Mouse (Mus musculus): ENCODE data around the gene Qrfpr.

Gene Qrfpr

DNA sequence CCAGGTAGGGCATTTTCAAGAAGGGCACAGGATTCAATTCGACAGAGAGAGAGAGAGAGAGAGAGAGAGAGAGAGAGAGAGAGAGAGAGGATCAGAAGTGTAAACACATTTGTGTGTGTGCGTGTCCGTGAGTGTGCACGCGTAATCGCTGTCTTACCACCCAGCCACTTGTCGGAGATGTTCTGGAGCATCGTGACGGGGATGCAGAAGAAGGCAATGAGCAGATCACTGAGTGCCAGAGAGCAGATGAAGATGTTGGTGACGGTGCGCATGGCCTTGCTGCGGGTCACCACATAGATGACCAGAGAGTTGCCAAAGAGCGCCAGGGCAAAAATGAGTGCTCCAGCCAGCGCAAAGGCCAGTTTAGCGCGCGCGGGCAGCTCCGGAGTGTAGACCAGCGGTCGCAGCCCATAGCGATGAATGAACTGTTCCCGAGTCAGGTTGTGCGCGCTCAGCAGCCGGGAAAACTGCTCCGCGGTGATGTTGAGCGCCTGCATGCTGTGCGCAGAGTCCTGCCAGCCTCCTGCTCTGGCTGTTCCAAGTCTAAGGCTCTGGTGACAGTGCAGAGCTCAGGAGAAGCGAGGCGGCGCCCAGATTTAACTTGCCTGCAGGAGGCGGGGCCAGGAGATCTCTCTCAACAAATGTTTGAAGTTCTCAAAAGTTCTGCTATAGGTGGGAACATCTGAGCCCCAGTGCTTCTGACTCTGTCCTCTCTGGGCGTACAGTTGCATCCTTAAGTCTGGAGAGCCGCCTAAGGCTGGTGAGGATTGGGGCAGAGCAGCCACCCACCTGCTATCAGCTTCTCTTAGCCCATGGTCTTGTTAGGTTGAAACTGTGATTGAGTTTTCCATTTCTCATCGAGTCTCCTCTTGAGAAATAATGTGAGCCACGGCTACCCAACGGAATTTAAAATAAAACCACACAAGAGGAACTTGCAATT, at the start of gene Qrfpr:
Qrfpr (minus strand) TSS at position 571 of the 940 bp plus-strand sequence.
- no peak for DNase-seq (ENCODE audit: low spot score)

DNA sequence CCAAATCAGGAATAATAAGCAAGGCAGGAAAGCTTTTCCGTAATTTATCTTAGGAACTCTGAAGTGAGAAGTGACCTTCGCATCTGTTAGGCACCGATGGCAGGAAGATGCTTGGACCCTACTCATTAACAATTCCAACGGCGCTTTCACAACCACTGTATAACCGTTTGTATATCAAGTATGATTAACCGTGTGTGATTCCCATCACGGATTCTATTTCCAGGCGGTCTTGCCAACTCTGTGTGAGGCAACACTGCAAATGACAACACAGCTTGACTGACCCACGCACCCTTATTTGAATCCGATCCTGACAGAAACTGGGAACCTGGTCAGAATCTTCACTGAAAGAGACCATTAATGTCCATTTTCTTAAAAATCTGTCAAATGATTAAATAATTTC, 41.8 kb upstream of the Qrfpr start:
- DNase-seq (ENCODE audit: low spot score): no peak

- DNase-seq (ENCODE audit: low spot score): no peak
Measured at GRCm38 (mm10) chr3:36263265-36263664, 41.2 kb upstream of the Qrfpr start.

GRCm38 (mm10) chr3:36250585-36250984, 28.5 kb upstream of the Qrfpr start:
- no peak for DNase-seq (ENCODE audit: low spot score)

DNA sequence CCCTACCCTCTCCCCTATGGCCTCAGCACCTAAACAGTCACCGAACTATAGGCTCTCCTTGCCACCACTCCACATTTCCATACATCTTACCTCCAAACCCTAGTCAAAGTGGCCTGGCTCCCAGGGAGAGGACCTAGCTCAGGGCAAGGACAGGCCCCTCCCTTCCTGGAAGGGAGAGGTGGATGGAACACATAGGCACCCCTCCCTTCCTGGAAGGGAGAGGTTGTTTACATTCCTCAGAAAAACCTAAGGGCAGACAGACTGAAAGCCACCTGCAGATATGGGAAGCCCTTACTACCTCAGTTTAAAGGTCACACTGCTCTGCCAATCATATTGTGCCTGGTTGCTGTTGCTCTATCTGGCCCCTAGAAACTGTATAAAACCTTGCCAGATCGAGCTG, 26.3 kb upstream of the Qrfpr start:
- DNase-seq (ENCODE audit: low spot score): no peak

- no peak for DNase-seq (ENCODE audit: low spot score)
Measured at GRCm38 (mm10) chr3:36229941-36230340, 7.8 kb upstream of the Qrfpr start.

DNA sequence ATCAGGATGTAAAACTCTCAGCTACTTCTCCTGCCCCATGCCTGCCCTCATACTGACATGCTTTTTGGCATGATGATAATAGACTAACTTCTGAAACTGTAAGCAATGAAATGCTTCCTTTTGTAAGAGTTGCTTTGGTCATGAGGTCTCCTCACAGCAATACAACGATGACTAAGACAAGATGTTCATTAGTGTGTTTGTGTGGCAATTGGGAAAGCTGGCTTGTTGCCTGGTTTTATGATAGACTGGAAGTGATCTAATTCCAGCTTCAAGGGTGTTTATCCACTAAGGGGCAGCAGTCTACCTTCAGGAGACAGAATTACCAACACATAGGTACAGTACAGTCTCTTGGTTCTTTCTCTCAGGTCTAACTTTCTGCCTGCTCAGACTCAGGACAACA, 5.1 kb upstream of the Qrfpr start:
- DNase-seq (ENCODE audit: low spot score): no peak

DNA sequence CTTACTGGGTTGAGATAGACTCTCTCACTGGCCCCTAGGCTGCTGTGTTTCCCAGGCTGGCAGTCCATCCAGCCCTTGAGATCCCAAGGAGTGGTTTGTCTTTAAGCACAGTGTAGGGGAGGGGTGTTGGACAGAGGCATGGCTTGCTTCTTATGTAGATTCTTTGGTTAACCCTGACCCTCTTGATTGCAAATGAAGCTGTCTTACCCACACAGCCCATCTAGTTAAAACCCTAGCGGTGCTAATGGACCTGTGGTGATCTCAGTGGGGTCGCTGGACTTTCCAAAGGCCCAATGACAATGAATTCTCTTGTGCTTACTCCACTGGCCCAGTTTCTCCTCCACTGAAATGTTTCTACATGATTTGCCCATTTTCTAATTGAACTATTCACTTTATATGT, 1.2 kb upstream of the Qrfpr start:
- no peak for DNase-seq (ENCODE audit: low spot score)

DNA sequence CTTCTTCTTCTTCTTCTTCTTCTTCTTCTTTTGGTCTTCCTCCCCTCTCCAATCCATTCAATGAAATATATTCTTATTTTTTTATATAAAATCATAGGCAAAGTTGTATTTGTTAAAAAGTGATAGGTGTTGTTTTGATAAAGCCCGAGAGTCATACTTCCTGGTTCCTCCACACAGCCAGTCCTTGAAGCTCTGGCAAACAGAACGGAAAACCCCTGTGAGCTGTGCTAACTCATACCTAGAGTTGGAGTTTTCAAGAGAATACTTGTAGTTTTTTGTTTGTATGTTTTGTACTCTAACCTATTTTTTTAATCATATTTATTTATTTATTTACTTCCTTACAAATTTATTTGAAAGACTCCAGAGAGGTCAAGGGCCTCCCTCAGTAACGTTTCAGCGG, 9.4 kb downstream of the Qrfpr start:
- no peak for DNase-seq (ENCODE audit: low spot score)

DNA sequence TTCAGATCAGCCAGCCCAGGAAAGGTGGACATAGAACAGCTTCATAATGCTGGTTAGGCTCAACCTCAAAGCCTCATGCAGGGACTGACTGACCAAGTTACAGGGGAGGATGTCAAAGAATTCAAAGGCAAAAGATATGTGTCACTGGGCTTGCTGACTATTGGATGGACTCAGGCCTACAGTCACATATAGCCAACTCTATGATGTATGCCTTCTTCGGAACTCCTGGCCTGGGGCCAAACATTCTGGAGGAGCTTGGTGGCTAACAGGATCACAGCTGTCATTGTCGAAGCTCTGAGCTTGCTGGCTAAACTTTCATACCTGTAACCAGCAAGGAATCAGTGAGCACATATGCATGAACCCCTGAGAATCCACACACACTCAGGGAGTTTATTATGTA, 11.2 kb downstream of the Qrfpr start:
- DNase-seq (ENCODE audit: low spot score): no peak

- DNase-seq (ENCODE audit: low spot score): no peak
Measured at GRCm38 (mm10) chr3:36209776-36210555, 12.1 kb downstream of the Qrfpr start.

DNA sequence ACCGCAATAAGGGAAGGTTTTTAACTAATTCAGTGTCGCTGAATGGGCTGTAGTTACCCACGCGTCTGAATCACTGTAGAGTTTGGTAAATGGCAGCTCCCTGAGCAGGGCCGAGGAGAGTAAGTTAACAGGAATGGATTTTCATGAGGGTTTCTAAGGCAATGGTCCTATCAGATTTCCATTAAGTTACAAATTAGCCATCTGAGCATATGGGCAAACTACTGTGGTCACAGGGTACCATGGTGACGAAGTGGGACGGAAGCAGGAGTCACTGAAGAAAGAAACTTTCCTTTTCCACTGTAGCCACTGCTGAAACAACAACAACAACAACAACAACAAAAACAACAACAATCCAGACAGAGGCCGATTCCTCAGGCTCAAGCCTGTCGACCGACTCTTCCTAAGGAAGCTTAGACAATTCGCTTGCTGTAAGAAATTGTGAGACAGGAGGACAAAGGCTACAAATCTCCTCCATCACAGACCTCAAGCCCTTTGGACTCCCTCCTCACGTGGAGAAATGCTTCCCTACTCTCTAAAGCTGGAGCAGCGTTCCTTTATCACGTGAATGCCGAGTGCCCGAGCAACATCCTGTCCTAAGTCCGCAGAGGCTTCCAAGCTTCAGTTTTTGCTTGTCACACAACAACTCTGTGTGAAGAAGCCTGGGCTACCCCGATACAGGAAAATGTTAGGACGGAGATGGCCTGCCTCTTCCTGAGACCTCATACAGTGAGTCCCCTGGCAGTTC, 14.4 kb downstream of the Qrfpr start:
- no peak for DNase-seq (ENCODE audit: low spot score)

- no peak for DNase-seq (ENCODE audit: low spot score)
Measured at GRCm38 (mm10) chr3:36202932-36203331, 19.2 kb downstream of the Qrfpr start.

GRCm38 (mm10) chr3:36201098-36201497, 21.0 kb downstream of the Qrfpr start:
- DNase-seq (ENCODE audit: low spot score): no peak

DNA sequence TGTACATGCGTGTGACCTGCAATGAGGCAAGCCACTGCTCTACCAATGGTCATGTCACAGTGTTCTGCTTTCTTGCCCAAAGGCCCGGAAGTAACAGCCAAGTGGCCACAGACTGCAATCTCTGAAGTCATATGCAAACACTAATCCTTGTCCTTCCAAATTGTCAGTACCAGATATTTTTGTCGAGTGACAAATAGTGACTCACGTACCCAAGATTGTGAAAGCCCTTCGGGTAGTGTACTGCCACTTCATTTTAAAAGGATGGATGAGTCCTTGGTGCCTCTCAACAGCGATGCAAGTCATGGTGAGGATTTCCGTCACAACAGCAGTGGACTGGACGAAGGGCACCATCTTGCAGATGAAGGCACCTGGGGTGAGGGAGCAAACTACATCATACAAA, 32.9 kb downstream of the Qrfpr start:
- no peak for DNase-seq (ENCODE audit: low spot score)

DNA sequence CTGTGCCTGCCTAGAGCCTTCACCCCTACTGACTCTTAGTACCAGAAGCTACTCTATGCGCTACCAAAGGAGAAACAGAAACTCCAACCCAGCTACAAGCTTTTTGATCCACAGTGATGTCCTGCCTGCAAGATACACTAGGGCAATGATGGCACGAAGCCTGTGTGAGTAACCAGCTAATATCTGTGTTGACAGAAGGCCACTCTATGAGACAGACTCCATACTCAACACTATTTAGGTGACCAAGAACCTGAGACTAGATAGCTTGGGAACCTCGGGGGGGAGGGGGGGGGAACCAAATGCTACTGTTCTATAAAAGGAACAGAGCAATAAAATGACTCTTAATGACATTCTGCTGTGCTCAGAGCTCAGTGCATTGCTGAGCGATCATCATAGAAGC, 35.6 kb downstream of the Qrfpr start:
- no peak for DNase-seq (ENCODE audit: low spot score)

DNA sequence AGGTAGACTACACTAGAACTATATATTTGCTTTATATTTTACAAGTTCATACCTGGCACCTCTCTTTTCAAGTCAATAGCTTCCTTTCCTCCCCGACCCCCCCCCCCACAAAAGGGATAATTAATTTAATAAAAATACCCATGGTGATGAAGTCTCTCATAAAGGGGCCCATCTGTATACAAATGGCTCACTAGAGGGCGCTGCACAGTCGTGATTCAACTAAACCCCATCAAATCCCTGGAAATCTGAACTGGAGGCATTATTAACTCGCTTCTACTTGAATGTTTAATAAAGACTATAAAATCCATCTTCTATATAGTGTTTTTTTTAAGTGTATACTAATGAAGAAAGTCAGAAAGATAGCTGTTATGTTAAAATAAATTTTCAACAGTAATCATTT, 40.6 kb downstream of the Qrfpr start:
- no peak for DNase-seq (ENCODE audit: low spot score)

- DNase-seq (ENCODE audit: low spot score): no peak
Measured at GRCm38 (mm10) chr3:36173761-36174160, 48.4 kb downstream of the Qrfpr start.

GRCm38 (mm10) chr3:36171348-36171747, 50.8 kb downstream of the Qrfpr start:
- no peak for DNase-seq (ENCODE audit: low spot score)

DNA sequence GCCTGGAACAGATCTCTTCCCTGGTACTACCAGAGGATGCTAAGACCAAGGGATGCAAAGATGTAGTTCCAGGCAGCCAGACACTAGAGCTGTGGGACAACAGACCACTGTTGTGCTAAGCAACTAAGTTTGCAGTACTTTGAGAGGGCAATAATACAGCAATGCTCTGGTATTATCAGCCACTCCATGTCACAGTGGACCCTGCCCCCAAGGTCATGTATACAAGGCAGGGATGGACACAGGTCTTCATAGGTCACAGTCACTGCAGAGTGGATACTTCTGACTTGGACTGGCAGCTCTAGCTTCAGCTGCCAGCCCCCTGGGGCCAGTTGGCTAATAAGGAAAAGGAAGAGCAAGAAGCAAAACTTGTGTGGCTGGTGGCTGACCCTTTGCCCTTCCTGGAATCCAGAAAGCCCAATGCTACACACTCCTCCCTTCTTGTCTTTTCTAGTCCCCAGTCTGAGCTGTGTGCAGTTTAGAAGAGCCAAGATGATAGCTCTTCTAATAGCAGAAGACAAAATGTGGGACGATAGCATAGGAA, 51.4 kb downstream of the Qrfpr start:
- no peak for DNase-seq (ENCODE audit: low spot score)

DNA sequence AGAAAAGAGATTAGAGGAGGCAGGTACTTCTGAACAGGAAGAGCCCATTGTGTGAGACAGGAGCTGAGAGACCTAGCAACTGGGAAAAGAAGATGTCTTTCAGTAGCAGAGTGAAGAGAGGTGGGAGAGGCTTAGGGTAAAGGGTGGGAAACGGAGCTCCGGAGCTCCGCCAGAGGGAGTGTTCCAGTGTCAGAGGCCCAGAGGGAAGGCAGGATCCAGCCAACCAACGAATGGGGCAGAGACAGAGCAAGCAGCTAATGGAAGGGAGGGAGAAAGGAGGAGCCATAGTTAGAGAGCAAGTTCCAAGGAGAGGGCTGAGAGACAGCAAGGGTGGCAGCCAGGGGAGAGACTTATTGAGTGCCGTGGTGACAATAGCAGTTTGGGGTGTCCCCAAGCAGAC, 66.8 kb downstream of the Qrfpr start:
- DNase-seq (ENCODE audit: low spot score): no peak
